Mouse (Mus musculus) right cerebral cortex, adult 18-20 months (tissue): ENCODE measurements around the gene Tfrc.
"Not testable (repeated sequence)": the region's sequence is repeated elsewhere in the genome, so short reads cannot be mapped to it uniquely, and the experiment has no call there.

Experiments used
- DNase-seq: peaks from one replicate; pipeline ENCODE4 v3.0.0; 2022; ENCODE audit warnings: mixed read lengths

The Tfrc gene

DNA sequence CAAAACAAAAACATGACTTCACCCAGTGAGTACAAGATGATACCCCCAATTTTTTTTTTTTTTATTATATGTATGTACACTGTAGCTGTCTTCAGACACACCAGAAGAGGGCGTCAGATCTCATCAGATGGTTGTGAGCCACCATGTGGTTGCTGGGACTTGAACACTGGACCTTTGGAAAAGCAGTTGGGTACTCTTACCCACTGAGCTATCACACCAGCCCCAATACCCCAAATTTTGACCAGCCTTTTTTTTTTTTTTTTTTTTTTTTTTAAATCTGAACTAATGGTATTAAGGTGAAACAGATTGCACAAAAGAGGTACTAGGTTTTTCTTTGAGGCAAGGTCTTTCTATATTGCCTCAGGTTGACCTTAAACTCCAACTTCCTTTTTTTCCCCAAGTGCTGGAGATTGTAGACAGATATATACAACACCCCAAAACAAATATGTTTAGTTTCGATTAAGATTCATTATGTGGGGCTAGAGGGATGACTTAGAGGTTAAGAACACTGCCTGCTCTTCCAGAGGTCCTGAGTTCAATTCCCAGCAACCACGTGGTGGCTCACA lies 4.6 kb downstream of the Tfrc start:
- no peak for DNase-seq

DNA sequence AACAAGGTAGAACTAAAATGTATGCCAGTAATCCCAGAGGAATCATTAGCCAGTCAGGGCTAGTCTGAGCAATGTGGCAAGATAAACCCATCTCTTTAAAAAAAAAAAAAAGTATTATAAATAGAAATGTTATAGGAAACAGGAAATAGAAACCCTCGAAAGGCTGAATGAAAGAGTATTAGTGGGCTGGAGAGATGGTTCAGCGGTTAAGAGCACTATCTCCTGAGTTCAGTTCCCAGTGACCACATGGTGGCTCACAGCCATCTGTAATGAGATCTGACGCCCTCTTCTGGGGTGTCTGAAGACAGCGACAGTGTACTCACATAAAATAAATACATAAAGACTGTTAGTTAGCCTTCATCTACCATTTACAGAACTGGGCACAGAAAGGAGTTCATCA lies 5.3 kb downstream of the Tfrc start:
- DNase-seq: no peak

DNA sequence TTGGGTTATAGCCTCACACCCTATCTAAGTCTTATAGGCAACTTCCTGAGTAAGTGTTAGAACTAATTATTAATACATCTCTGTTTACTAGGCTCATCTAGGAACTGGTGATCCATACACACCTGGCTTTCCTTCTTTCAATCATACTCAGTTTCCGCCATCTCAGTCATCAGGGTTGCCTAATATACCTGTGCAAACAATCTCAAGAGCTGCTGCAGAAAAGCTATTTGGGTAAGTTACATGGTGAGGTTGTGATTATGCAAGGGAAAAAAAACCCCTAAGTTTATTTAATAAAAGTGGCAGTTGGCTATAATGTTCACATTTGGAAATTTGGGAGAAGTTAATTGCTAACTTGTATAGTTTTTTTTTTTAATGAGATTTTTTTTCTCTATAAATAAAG lies 10.2 kb downstream of the Tfrc start:
- DNase-seq: no peak

DNA sequence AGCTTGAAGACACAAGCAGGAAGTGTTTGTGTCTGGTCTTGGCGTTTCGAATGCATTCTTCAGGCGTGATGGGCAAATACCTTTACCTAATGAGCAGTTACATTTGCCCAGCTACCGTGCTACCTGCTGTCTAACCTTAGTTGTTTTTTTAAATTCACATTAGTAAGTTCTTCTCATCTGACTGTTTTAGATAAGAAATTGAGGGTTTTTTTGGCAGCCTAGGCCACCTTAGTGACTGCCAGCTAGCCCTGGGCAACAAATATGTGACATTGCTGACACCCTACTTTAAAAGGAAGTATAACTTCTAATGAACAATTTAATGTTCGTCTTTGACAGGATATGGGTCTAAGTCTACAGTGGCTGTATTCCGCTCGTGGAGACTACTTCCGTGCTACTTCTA lies 19.4 kb downstream of the Tfrc start:
- no peak for DNase-seq

DNA sequence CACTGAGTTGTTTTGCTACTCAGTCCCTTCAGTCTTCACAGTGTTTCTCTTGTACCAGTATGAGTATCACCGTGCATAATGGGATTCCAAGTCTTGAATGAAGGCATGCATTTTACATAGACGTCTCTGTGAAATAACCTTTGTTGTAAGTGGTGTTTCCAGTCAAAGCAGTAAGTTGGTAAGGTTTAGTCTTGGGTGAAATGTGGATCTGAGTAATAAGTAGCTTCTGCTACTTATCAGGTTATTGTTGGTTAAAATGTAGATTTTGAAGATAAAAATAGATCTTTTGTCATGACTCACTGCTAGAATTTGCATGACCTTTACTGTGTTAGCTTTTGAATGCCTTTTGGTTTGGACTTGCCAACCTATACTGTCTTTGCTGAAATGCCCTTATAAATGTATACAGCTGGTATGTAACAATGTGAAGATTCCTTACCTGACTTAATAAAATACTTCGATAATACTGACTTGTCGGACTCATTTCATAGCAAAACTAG lies 23.7 kb downstream of the Tfrc start:
- no peak for DNase-seq

DNA sequence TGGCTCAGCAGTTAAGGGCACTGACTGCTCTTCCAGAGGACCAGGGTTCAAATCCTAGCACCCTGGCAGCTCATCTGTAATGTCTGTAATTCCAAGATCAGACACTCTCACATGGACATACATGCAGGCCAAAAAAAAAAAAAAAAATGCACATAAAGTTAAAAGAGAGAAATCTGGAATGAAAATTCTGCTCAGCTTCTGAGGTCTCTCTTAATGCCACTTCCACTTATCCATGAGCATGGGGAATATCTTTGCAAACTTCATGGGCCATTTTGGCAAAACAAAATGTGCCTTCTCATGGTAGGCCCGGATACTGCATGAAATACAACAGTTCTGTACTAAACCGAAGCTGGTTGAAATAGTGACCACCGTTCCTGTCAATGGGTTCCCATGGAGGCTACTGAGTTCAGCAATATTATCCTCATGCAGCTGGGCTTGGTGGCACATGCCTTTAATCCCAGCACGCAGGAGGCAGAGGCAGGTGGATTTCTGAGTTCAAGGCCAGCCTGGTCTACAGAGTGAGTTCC lies 24.8 kb downstream of the Tfrc start:
- DNase-seq: no peak

DNA sequence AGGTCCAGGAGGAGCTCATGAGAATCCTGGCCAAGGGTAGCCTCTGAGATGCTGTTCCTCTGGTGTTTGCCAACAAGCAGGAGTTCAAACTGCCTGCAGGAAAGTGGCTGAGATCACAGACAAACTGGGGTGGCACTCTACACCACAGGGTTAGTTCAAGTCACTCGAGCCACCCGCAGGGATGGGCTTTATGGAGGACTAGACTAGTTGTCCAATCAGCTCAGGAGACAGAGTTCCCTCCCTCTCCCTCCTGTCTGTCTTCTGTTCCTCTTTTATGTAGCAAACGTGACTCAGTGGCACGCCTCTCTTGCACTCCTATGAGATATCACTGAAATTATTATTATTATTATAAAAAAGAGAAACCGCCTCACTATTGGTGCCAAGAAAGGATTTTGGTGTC lies 25.5 kb downstream of the Tfrc start:
- no peak for DNase-seq

DNA sequence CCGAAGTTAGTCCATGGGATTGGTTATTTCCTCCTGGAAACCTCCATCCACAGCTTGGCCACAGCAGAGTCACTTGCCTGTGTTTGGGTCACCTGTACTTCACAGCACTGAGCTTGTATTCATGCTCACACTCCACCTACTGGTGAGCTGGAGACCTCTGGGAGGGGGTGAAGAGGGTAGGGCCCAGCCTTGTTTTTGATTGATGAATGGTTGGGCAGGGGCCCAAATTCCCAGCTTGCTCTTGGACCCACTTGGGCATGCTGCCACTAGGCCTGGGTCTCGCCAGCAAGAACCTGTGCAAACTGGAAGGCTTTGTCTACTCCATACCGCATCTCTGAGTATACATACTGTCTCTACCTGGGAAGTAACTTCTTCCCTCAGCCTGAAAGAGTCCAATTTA lies 26.6 kb downstream of the Tfrc start:
- DNase-seq: no peak

DNA sequence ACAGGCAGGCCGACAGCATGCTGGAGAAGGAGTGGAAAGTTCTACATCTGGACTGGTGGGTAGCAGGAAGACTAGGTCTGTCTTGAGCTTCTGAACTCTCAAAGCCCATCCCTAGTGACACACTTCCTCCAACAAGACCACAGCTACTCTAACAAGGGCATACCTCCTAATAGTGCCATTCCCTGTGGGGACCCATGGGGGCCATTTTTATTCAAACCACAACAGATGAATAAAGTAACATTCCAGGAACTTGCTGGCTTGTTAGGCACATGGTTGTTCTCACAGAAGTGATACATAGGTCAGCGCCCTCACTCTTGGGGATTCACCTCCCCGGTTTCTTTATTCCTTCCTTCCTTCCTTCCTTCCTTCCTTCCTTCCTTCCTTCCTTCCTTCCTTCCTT lies 27.6 kb downstream of the Tfrc start:
- no peak for DNase-seq

DNA sequence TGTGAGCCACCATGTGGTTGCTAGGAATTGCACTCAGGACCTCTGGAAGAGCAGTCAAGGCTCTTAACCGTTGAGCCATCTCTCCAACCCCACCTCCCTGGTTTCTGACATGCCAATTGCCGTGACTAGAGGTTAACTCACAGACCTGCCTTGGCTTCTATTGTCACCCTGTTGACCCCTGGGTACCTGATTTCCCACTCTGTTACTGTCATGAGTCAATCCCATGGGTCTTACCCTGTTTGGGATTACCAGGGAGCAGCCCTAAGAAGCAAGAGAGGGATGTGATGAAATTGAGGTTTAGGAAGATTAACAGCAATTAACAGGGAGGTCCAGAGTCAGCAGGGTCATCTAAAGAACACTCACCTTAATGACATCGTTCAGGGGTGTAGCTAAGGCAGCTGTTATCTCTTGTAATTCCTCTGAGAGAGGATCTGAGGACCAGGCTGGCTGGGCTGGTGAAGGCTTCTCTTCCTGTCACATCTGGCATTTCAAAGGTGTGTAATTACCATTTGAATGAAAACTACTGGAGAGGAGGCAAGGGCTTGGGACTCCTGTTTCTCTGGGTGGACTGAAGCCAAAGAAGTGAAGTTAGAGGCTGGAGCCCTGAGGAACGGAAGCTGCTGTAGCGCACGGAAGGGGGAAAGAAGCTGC lies 28.3 kb downstream of the Tfrc start:
- no peak for DNase-seq

DNA sequence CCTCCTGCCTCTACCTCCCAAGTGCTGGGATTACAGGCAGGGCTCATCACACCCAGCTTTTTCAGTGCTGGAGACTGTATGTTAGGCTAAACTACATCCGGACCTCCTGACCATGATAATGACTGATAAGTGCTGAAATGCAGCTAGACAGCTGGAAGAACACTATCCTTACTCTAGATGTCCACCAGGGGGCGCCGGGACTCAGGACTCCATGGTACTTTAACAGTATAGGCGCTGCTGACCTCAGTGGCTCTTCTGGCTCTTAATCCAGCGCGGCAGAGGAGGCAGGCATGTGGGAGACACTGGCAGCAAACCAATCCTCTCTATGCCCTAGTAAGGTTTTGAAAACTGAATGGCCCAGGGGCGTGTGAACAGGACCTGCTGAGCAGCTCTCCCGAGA lies 29.8 kb downstream of the Tfrc start:
- DNase-seq: peak; percentile 79

DNA sequence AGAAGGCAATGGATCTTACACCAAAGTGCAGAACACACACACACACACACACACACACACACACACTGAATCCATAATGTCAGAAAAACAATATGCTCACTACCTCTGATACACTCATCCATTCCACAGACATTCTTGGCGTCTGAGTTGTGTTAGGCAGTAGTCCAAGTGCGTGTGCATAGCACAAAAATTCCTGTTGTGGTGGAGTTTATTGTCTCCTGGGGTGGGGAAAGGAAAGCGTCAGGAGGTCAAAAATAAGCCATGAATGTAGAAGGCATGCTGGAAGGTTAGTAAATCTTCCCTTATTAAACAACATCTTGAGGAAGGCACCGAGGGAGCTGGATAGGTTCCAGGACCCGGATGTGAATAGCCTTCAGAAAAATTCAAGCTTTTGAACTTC lies 31.4 kb downstream of the Tfrc start:
- DNase-seq: no peak

DNA sequence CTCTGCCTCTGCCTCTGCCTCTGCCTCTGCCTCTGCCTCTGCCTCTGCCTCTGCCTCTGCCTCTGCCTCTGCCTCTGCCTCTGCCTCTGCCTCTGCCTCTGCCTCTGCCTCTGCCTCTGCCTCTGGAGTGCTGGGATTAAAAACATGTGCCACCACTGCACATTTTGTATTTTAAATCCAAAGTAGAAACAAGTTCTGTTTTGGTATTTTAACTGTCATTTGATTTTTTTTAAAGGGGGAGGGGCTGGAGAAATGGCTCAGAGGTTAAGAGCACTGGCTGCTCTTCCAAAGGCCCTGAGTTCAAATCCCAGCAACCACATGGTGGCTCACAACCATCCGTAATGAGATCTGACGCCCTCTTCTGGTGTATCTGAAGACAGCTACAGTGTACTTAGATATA lies 32.0 kb downstream of the Tfrc start:
- not testable (repeated sequence) for DNase-seq

DNA sequence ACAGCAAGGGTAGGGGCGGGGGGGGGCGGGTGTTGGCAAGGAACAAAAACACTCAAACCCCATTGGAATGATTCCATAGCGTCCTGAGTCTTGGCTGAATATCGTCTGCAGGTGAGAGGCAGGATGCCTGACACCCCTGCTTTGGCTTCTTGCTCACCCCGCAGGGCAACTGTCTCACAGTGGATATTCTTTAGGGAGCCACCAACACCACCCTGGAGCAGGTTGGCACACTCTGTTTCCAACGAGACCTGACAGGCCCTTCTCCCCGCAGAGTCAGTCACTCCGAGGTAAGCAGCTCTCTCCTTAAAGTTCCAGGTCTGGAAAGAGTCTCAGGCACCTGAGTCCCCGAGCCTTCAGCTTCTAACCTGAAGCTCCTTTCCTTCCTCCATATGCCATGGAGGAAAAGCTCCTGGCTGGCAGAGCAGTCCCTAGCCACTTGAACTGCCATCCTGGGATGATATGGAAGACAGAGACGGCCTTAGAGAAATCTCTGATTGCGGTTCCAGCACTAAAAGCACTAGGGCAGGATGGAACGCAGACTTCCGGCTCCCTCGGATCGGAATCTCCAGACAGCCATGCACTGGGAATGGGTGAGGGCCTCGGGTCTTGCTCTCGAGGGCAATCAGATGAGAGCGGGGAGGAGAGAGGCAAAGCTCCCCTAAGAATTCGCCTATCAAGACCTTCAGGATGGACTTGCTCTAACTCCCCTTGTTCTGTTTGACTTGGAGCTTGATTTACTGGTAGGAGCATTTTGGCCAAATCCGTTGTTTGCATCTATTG lies 32.9 kb downstream of the Tfrc start:
- no peak for DNase-seq

DNA sequence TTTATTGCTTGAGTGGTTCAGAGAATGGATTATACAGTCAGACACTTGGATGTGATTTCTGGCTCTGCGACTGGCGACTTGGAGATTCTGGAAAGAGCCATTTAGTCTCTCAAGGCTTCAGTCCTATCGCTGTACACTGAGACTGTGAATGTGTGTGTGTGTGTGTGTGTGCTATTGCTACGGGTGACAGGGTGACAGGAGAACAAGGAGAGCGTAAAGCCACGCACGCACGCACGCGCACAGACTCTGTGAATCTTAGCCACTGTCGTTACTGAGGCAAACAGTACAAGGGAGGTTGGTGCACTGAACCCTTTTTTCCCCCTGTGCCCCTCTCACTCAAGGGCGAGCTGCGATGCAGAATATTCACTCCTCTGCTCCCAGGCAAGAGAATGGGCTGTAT lies 33.6 kb downstream of the Tfrc start:
- DNase-seq: no peak

DNA sequence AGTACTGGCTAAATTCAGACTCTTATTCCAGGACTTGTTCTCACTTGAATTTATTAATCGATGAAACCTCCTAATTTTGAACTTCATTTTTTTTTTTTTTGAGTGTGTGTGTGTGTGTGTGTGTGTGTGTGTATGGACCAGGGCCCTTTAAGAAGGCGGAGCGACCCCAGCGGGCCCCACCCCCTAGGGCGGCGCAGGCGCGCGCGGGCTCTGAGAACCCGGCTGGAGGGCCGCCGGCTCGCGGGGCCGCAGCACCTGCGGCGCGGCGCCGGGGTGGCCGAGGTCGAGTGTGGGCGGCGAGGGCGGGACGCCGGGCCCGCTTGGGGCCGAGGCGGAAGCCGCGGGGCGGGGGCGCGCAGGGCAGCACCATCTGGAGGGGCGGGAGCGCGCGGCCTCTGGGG lies 34.9 kb downstream of the Tfrc start, which contains the start of gene Tnk2:
Gene Tnk2, plus strand, starts transcription at position 214 of the 401 bp plus-strand sequence.
- peak; percentile 88 for DNase-seq

DNA sequence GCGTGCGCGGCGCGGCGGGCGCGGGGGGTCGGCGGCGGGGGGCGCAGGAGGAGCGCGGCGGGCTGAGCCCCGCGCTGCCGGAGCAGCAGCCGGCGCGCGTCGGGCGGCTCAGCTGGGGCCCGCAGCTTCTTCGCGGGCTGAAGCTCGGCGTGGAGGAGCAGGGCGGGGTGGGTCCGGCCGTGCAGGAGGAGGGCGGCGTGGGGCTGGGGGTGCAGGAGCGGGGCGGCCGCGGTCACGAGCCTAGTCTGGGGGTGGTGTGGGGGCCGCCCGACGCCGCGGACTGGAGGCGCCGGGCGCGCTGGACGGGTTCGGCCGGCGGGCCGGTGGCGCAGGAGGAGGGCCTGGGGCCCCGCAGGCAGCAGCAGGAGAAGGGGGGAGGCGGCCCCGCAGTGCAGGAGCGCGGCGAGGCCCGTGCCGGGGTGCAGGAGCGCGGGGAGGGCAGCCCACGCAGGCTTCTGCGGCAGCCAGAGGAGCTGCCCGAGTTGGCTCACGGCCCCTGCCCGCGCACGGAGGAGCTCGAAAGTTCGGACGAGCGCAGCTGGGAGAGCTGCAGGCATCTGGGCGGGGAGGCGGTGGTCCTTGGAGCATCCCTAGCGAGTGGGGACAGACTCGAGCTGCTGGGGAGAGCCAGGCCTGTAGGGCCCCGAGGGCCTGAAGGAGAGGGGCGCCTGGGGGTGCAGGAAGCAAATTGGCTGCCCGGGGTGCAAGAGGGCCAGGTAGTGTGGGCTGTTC lies 35.5 kb downstream of the Tfrc start:
- peak; percentile 84 for DNase-seq

DNA sequence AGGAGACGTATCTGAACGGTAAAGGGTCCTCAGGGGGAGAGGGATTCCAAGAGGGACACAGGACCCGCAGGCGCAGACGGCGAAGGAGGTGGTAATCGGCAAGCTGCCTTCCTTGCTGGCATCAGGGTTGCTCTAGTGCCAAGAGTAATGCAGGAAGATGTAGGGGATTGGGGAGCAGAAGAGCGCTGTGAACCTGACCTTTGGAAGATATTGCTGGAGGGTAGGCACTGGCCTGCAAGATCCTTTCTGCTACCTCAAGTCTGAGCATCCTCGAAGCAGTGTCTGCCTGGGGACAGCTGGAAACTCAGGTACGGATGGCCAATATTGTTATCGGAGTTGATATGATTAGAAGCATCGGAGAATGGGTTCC lies 36.1 kb downstream of the Tfrc start:
- DNase-seq: no peak

DNA sequence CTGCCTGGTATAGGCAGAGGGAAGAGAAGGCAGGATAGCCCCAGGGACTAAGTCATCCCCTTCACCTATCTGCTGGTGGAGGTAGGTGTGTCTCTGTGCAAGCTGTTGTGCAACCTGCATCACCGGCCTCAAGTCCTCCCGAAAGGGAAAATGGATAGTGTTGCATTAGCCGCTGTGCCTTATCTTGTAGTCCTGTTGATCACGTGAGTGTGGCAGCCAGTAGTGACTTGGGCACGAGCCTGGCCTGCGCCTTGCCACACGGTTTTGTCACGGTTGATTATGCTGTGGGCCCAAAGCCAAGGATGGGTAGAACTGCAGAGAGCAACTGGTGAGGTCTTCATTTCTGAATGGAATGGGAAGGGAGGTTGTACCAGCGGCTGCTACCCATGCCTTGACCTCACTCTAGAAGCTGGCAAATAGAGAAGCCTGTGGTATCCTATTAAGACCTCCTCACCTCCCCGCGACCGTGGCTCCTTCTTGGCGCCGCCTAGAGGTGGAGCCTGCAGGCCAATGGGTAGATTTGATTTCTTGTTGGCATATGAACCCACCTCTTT lies 36.7 kb downstream of the Tfrc start:
- peak; percentile 59 for DNase-seq

DNA sequence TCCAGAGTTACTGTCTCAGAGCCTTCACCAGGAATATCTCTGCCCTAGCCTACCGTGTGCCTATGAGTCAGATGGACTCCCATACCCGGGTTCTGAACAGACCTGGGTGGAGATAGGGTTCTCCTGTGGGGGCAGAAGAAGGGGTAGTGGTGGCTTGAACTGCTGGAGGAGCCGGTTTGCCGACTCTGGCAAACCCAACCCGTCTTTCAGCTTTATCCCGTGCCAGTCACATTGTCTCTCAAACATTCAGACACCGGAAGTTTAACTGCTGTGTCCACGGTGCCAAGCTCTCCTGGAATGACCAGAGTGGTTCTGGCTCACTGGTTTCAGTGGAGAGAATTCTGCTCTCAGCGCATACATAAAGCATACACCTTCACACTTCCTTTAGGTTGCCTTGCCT lies 37.3 kb downstream of the Tfrc start:
- no peak for DNase-seq

DNA sequence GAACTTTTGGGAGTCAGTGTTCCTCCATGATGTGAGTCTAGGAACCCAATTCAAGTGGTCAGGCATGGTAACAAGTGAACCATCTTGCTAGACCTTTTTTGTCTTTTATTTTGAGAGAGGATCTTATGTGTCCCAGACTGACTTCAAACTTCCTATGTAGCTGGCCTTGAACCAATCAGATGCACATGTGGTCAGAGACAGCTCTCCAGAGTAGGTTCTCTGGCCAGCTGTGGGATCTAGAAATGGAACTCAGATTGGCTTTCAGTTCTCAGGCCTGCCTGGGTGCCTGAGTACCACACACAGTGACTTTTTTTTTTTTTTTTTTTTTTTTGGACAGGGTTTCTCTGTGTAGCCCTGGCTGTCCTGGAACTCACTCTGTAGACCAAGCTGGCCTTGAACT lies 39.0 kb downstream of the Tfrc start:
- no peak for DNase-seq

DNA sequence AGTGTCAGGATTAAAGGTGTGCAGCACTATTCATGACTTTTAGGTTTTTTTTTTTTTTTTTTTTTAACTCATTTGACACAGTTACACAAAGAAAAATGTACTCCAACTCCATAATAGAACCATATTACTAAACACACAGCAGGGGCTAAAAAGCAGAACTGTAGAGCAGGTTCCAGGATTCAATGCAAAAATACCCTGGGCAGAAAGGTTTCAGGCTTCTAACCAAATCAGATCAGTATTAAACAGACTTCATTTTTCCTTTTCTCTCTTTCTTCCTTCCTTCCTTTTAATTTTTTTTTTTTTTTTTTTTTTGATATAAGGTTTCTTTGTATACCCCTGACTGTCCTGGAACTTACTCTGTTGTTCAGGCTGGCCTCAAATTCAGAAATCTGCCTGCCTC lies 41.7 kb downstream of the Tfrc start:
- DNase-seq: no peak
